Mouse (Mus musculus) spleen, postnatal 14 days (tissue): ENCODE measurements around the gene Nppa.

Experiments
- DNase-seq, 2 experiments: peaks; one replicate each; pipeline ENCODE4 v3.0.0; 2021 to 2022; ENCODE audit warnings: low spot score in 2 of 2

Gene Nppa

DNA sequence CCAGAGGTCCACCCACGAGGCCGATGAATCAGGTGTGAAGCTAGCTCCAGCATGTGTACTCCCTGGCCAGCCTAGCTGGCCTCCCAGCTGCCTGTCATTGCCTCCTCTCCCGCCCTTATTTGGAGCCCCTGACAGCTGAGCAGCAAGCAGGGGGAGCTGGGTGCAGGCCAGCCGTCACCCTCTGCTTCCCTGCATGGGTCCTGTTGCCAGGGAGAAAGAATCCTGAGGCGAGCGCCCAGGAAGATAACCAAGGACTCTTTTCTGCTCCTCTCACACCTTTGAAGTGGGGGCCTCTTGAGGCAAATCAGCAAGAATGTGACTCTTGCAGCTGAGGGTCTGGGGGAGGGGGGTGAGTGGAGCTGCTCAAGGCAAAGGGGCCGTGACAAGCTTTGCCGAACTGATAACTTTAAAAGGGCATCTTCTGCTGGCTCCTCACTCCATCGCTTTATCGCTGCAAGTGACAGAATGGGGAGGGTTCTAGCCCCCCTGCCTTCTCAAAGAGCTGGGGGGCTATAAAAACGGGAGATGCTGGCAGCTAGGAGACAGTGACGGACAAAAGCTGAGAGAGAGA lies at the start of gene Nppa:
TSS of gene Nppa (plus strand) at position 521 of the 571 bp plus-strand sequence.
- no peak for DNase-seq

DNA sequence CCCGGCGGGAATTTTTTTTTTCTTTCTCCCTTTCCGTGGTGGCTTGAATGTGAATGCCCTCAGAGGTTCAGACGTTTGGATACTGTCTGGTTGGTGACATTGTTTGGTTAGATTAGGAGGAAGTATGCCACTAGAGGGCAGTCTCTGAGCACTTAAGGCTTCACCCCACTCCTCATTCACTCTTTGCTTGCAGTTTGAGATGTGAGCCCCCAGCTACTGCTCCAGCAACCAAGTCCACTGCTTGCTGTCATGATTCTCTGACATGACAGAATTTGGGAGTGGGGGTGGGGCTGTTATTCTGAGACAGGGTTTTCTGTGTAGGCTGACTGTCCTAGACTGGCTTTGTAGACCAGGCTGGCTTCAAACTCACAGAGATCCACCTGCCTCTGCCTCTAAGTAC lies 46.9 kb upstream of the Nppa start:
- no peak for DNase-seq

DNA sequence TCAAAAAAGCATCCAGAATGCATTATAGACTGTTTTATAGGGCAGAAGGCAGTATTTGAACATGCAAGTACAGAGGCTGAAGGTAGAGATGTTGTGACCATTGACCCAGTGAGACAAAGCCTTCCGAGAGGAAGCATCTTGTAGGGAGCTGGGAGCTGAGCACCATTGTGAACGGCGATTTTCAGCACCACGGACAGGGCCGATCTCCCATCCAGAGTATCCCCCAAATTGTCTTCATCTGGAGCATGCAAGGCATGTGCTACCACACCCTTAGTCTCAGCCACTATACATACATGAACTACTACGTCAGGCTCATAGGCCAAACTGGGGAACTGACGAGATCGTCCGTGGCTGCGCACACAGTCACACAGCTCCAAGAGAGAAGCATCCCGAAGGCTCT lies 43.4 kb upstream of the Nppa start:
- no peak for DNase-seq

DNA sequence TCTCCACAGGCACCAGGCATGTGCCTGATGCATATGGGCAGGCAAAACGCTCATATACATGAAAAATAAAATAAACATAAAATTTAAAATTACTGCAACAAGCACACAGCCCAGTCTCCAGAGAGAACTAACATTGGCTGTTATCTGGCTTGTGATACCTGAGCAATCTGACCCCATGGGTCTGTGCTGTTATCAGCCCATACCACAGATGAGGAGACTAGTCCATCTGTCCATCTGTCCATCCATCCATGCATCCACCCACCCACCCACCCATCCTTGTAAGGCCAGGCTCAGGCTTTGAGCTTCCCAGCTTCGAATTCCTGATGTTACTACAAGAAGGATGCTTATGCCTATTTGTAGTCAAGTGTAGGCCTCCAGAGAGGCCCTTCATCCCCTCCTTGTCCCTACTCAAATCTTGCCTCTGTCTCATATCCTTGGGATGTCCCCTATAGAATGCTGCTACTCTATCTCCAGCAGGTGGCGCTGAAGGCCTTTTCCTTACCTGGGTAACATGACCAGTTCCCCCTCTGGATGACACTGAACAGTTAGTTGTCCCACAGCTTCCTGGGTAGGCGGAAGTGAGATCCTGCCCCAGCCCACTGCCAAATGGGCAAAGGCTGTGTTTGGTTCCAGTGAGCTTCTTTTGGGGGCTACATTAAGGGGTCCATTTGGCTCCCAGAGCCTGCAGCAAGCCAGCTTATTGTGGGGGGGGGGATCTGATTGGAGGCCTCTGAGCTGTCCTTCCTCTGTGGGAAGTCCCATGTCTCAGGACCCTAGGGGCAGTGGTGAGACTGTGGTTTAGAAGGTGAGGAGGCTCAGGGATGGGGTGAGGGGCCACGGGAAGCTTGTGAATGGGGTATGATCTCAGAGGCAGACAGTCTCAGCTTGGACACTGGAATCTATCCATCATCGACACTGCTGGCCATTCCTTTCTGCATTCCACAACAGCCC lies 40.4 kb upstream of the Nppa start:
- peak in 1 of 2 experiments; percentile 31 for DNase-seq

DNA sequence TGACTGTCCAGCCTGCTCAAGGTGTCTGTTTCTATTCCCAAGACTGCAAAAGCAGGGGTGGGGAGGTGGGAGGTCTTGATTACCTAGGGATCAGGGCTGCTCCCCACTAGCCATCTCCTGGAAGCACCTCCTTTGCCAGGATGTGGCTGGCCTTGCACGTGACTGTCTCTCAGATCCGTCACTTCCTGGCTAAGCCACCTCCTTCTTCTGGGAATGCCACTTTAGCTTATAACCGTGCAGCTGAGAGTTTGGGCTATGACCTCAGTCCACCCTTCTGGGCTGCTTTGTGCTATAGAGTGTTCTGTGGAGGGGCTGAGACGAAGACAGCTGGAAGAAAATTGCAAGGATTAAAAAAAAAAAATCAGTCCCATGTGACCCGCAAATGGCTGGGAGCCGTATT lies 37.7 kb upstream of the Nppa start:
- no peak for DNase-seq

DNA sequence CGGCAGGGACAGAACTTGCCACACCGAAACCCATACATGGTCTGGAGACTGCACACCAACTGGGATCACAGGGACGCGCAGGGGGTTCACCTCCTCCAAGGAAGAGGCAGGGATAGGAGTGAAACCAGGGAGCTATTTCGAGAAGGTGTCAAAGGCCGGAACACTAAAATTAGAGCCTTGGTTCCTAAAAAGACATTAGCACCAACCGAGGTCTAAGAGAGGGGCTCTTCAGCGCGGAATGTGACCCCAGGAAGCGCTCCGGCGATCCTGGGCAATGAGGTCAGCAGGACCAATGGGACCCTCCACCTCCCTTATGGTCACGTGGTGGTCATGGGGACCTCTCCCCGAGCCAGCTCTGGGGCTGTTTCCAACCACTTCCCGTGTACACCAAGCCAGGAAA lies 36.9 kb upstream of the Nppa start:
- DNase-seq = no peak

DNA sequence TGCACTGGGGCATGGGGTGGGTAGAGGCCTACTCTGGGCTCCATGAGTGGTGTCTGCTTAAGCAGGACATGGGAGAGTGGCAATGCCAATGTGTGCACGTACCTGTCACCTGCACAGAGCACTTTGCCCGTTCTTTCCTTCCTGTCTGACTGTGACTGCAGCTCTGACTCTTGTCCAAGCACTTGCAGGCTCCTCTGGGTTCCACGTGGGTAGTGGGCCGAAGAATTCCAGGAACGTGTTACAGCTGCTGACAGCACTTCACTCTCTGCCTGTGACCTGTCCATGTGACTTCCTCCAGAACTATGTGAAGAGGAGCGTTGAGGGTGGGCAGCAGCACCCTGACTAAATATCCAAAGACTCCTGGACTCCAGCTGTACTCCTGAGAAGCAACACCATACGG lies 34.8 kb upstream of the Nppa start:
- no peak for DNase-seq

DNA sequence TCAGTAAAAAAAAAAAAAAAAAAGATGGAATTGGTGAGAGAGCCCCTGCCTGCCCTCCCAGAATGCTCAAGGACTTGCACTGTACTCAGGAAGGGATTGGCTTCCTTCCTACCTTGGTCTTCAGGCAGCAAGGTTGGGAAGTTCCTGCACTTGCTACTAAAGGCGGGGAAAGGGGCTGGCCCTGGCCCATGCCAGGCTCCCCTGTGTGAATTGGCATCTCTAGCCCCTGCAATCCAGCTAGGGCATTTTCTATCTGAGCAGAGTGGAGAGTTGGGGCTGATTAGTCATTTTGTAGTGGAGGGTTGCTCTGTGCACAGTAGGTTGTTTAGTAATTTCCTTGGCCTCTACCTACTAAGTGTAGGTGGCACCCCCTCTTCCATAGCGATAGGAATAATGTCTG lies 31.7 kb upstream of the Nppa start:
- DNase-seq = no peak

DNA sequence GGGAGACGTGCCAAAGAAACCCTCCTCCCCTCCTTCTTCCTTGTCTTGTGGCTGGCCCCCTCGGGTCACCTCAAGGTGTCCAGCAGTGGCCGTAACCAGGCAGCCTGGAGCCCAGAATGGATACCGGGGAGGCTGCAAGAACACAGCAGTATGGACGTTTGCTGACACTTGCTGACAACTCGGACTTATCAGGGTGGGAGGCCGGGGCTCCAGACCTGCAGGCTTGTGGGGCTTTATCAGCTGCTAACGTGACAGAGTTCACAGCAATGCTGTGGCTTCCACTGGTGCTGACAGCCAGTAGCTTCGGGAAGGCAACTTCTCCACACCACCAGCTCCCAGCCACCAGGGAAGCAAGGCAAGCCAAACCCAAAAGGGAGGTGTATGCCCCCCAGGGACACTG lies 31.2 kb upstream of the Nppa start:
- no peak for DNase-seq

DNA sequence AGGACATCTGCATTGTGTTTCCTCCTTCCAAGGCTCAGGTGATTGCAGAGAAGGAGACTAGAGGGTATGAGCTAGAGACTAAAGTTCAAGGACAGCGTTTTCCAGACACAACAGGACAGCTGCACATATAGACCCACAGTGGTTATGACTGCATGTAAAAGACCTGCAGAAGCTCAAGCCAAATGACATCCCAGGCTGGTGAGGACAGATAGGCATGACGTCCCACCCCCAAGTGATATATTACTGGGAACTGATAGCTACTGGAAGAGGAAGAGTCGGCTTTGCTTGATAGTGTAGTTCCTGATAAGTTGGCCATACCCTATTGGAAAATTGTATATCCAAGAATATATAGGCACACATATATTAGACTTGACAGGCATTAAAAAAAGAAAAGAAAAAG lies 24.3 kb upstream of the Nppa start:
- DNase-seq = no peak

DNA sequence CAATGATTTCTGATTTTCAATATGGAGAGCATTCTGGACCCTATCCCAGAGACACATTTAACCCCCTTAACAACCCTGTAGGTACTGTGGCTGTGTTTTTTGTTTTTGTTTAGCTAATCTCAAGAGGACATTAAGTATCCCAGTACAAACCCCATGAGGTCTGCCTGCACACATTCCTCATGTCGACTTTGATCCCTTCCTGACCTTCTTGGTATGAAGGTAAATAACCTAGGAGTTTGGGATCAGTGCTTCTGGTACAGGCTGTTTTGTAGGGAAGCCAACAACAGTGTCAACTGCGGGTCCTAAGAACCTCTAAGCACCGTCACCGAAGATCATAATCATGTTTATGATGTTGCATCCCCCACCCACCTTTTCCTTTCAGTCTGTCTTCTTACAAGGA lies 22.8 kb upstream of the Nppa start:
- no peak for DNase-seq

DNA sequence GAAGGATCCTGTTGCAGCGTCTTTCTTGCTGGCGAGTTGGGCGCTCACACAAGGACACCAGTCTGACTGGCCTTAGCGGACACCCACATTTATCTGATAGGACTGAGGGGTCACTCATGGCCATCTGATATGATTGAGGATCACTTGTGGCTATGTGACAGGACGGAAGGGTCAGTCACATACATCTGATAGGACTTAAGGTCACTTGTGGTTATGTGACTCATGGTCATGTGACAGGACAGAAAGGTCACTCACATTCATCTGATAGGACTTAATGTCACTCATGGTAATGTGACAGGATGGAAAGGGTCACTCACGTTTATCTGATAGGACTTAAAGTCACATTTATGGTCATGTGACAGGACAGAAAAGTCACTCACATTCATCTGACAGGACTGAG lies 22.1 kb upstream of the Nppa start:
- no peak for DNase-seq

DNA sequence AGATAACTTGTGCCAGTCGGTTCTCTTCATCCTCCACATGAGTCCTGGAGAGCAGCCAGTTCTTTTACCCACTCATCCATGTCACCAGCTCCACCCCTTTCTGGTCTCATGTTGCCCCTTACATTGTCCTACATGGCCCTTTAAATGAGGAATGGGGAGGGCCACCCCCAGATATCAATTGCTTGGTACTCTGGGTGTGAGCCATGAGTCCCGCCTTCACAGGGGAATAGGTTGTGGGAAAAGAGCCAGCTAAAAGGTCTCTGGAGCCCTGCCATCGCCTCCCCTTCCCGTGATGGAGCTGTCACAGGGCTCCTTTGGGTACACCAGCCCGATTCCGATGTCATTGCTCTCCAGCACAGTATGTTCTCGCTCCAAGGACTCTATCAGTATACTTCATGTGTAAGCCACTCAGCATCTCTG lies 21.1 kb upstream of the Nppa start:
- no peak for DNase-seq

DNA sequence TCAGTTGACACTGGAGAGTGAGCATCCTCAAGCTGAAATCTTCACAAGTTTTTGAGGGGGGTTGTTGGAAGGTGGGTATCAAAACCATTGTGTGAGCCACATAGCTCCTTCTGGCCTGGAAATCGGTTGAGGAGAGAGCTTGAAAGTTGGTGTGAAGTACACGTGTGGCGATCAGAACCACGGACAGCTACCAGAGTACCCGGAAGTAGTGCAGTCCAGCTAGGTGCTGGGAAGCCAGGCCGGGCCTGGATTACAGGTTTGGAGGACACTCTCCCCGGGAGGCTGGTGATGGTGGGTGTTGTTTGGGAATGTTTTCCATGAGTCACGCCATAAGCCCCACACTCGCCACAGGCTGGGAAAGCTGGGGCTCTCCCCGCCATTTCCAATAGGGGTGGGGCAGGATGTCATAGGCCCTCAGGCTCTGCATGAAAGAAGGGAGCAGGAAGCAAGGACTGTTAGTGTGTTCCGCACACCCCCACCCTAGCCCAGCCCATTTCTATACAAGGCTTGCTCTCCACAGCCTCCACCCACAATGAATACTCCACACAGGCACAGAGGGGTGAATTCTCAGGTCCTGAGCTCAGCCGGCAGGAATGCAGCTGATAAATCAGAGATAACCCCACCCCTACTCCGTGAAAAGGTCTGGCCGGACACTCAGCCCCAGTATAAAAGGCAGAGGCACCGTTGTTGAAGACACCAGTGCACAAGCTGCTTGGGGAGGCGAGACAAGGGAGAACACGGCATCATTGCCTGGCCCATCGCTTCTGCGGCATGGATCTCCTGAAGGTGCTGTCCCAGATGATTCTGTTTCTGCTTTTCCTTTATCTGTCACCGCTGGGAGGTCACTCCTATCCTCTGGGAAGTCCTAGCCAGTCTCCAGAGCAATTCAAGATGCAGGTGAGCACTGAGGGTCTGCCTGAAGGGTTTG lies 15.1 kb upstream of the Nppa start, which contains the start of gene Nppb:
TSS of gene Nppb (plus strand) at position 584 of the 928 bp plus-strand sequence.
- no peak for DNase-seq

DNA sequence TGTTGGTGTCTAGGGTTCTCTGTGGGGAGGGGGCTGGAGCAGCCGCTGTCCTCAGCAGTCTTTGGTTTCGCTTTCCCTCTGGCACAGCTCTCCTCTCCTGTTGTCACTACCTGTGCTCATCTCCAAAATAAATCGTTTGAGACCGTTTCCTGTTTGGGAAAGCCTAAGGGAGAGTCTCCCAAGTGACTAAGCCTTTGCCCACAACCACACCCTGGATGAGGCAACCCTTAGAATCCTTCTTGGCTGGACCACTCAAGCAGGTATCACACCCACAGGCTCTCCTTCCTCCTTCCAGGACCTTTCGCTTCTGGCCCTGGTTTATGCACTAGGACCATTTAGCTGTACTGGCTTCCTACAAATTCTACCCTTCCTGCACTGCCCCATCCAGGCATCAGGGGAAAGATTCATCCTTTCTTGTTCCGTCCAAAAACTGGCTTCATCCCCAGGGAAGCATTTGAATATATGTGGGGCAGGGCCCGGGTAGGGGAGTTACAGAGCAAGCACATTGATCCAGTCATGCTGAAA lies 6.9 kb upstream of the Nppa start:
- DNase-seq = no peak

DNA sequence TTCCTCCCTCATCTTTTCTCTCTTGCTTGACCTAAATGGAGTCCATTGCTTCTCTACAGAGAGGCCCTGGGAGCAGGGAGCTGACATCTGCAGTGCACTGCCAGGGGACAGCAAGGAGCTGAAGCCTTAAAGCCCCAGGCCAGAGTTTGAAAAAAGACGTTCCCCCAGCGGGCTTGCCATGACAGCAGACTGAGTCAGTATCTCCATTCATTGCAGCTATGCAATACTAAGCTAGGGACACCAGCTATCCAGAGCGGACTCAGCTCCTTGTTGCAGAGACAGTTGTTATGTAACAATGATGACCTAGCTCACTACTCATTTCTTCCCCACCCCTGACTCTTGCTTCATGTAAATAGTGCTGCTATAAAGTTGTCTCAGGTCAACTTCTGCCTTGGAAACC lies 5.2 kb upstream of the Nppa start:
- no peak for DNase-seq

DNA sequence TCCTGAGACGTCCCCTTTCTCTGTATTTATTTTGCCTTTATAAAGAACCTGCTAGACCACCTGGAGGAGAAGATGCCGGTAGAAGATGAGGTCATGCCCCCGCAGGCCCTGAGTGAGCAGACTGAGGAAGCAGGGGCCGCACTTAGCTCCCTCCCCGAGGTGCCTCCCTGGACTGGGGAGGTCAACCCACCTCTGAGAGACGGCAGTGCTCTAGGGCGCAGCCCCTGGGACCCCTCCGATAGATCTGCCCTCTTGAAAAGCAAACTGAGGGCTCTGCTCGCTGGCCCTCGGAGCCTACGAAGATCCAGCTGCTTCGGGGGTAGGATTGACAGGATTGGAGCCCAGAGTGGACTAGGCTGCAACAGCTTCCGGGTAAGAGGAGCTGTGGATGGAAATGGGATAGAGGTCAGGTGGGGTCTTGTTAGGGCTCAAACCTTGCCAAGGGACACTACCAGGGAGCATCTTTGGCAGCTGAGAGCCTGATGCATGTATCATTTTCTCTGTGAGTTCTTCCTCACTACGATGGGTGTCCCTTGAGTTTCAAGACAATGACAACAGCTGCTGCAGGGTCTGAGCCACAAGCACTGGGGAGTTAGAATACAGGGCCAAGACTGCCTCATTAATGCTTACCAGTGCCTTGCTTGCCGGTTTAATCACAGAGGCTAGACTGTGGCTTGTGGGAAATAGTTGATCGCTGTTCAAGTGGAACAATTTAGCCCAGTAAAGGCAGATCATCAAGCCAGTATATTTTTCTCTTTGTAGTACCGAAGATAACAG lies 679 bp downstream of the Nppa start:
- DNase-seq = no peak

DNA sequence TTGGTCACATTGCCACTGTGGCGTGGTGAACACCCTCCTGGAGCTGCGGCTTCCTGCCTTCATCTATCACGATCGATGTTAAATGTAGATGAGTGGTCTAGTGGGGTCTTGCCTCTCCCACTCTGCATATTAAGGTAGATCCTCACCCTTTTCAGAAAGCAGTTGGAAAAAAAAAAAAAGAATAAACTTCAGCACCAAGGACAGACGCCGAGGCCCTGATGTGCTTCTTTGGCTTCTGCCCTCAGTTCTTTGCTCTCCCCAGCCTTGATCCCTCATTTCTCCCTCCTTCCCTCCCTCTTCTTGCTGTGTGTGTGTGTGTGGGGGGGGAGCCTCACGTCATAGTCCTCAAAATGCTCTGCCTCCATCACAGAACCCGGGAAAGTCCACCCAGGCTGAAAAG lies 1.3 kb downstream of the Nppa start:
- DNase-seq = no peak

DNA sequence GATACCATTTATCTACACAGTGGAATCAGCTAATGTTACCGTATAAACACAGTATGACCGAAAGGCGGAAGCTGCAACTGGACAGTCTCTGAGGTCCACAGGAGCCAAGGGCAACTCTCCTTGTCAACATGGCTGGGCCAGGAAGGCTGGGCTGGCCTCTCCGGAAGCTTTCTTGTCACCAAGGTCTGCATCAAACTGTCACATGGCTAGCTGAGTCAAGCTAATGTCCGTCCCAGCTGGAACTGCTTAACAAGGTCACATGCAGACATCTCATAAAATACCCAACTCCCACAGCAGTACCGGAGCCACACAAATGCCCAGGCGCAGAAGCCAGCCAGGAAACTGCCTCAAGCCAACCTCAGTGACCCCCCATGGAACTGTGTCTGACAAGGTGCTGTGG lies 3.8 kb downstream of the Nppa start:
- DNase-seq = no peak

DNA sequence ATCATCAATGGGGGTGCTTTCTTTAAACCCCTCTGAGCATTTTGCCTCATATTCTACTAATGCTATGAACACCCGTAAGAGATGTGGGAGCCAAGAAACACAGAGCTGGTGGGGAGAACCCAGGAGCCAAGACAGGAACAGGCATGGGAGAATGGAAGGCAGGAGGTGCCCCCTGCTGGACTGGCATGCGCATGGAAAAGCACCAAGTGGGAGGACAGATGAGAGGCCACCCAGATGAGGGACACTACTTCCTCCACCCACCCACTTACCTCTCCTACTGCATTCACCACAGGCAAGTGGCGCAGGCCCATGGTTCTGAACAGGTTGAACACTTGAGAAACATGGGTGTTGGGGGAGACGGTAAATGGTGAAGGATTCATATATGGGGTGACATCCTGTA lies 7.9 kb downstream of the Nppa start:
- DNase-seq = no peak

DNA sequence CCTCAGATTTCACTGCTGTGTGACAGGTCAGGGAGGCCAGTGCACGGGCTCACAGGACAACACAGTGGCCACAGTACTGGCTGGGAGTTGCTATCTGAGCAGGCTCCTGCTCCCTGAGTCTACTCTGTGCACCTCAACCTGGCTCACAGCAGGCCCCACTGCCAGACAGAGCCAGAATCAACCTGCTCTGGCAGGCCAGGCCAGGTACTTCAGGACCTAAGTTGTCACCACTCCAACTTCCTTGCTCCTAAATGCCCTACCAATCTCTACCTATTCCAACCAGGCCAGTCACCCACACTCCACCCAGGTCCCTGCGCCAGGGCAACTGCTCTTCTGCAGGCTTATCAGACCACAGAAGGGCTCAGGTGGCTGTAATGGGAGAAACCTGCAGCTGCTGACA lies 9.1 kb downstream of the Nppa start:
- no peak for DNase-seq
